Mouse (Mus musculus) cortical plate, adult 2 months (tissue): ENCODE measurements around the gene 5830411N06Rik.

Experiments used
- CTCF ChIP-seq: fragments of 200-500 bp; IDR thresholded peaks from 2 replicates; pipeline ENCODE4 v1.5.1; 2011; ENCODE audit warnings: mild to moderate bottlenecking, control low read depth, low read length; ENCODE audit not compliant: insufficient read depth; ENCODE audit errors: extremely low read depth
- POLR2A ChIP-seq: fragments of 200-500 bp; IDR thresholded peaks from 2 replicates; pipeline ENCODE4 v1.6.1; 2011; ENCODE audit warnings: mild to moderate bottlenecking, low read length, control low read depth; ENCODE audit not compliant: insufficient read depth; ENCODE audit errors: extremely low read depth

GRCm38 (mm10) chr7:140299416-140299815 lies 52.3 kb downstream of the 5830411N06Rik start:
- TF ChIP-seq CTCF (no peak), POLR2A (no peak)
